Mouse (Mus musculus): ENCODE data around the gene Lst1. TPM values are rescaled to one million over a fixed set of nuclear protein-coding genes. Genes with fewer than 3 reads are reported as not detected.
A peak's percentile ranks its signal among the peaks of the same experiment; 100 is the strongest.

The Lst1 gene
- total and polyA plus RNA-seq, 3 experiments, result 2.9 to 8.5 (median 8.4) TPM

DNA sequence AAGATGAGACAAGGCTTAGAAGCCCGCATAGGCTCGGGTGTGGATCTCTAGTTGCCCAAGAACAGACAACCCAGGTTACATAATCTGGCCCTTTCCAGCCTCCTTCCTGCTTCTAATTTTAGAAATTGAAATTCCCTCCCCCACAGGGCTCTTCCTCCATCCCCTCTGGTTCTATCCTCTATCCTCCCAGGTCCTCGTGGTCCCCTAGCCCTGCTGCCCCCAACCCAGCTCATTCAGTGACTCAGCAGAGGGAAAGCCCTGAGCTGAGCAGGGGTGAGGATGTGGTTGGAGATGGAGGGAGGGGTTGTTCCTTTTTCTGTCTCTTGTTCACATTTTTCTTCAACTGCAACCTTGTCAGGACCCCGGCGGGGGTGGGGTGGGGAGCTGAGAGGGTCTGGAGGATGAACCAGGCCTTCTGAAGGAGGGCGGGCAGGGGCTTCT is 31.4 kb upstream of the Lst1 start (continued):
- TF ChIP-seq CHD1 (IDR thresholded peaks at IDR 0.05; ENCODE audit: low read depth, low read length) (no peak), HCFC1 (IDR thresholded peaks at IDR 0.05; ENCODE audit: low read depth, low read length) (no peak), JUND (conservative IDR thresholded peaks at IDR 0.05; ENCODE audit: low read depth, low read length) (no peak), MAX (IDR thresholded peaks at IDR 0.05; ENCODE audit: low read length) (0 out of 2 replicates have a peak, but pooled peaks have one; percentile 10), JUN (IDR thresholded peaks at IDR 0.05; ENCODE audit: insufficient read depth, low read depth, low read length) (no peak), IRF4 (IDR thresholded peaks at IDR 0.05; ENCODE audit: low read depth, low read length) (no peak; the same call in 1 of the 2 replicates), EP300 (IDR thresholded peaks at IDR 0.05; ENCODE audit: low read length) (no peak), MEF2A (IDR thresholded peaks at IDR 0.05; ENCODE audit: borderline replicate concordance, low read depth, low read length) (peak; percentile 81; the same call in 1 of the 2 replicates), POLR2A (IDR thresholded peaks at IDR 0.05; ENCODE audit: low read depth, low read length) (peak; percentile 3; the same call in 1 of the 2 replicates), GABPA (IDR thresholded peaks at IDR 0.05; ENCODE audit: insufficient replicate concordance, low read depth, low read length) (no peak), UBTF (IDR thresholded peaks at IDR 0.05; ENCODE audit: low read depth, low read length) (0 out of 2 replicates have a peak, but pooled peaks have one; percentile 9), KAT2A (IDR thresholded peaks at IDR 0.05; ENCODE audit: insufficient replicate concordance, low read length) (no peak)

GRCm38 (mm10) chr17:35218516-35219193 is 30.4 kb upstream of the Lst1 start:
- H3K4me3 ChIP-seq (replicated peaks in 1 of 3; ENCODE audit: low read depth in 2 of 3, low read length in 2 of 3, poor library complexity in 1 of 3), result peak overlapping the region in 1 of 3 experiments; percentile 19
- DNase-seq (ENCODE audit: extremely low read depth), result peak; percentile 83
- in situ Hi-C loops (cut with MboI; ENCODE audit: low pct_ligation_motif_present, low pct_unique_long_range_greater_than_20kb, low sequenced_read_pairs), result no loop called here
- no peaks in the 10 kb centered on the region for H3K79me2 ChIP-seq (replicated peaks; ENCODE audit: control insufficient read depth, extremely low read depth, insufficient read depth, poor library complexity, severe bottlenecking)
- H3K9me3 ChIP-seq (replicated peaks; ENCODE audit: low read length), result no peaks in the 10 kb centered on the region
- H3K36me3 ChIP-seq (replicated peaks in 1 of 2; ENCODE audit: control insufficient read depth in 1 of 2, insufficient read depth in 1 of 2, low read length in 1 of 2), result peaks cover 23 to 32% of the 10 kb centered on the region in 2 experiments
- peaks cover 33 to 80% of the 10 kb centered on the region in 2 experiments for H3K4me1 ChIP-seq (ENCODE audit: control insufficient read depth in 1 of 2, insufficient read depth in 2 of 2)
- H3K9ac ChIP-seq (ENCODE audit: insufficient read depth, low read depth), result peak overlapping the region; percentile 41; the same call in 1 of the 2 replicates
- dilution Hi-C loops (cut with MboI; ENCODE audit: extremely low pct_ligation_motif_present, extremely low pct_unique_long_range_greater_than_20kb, low sequenced_read_pairs), result no loop called here
- H3K4me2 ChIP-seq (ENCODE audit: insufficient read depth, low read depth, poor library complexity, severe bottlenecking), result peak overlapping the region; percentile 87
- peak overlapping the region; percentile 92 for H3K27ac ChIP-seq (ENCODE audit: insufficient read depth, low read depth)
- no peaks in the 10 kb centered on the region for H3K27me3 ChIP-seq (replicated peaks)
- peak; percentile 85 for TF ChIP-seq ETS1 (conservative IDR thresholded peaks at IDR 0.05; ENCODE audit: low read depth, low read length)
- TF ChIP-seq TBP (conservative IDR thresholded peaks at IDR 0.05; ENCODE audit: low read depth, low read length), result no peak
- TF ChIP-seq BHLHE40 (IDR thresholded peaks at IDR 0.05; ENCODE audit: low read depth, low read length), result peak; percentile 78
- no peak for TF ChIP-seq PAX5 (IDR thresholded peaks at IDR 0.05; ENCODE audit: low read length)
- no peak for TF ChIP-seq NELFE (IDR thresholded peaks at IDR 0.05; ENCODE audit: low read depth, low read length)
- no peak; the same call in 1 of the 2 replicates for TF ChIP-seq UBTF (IDR thresholded peaks at IDR 0.05; ENCODE audit: low read depth, low read length)
- TF ChIP-seq IRF4 (IDR thresholded peaks at IDR 0.05; ENCODE audit: low read depth, low read length), result peak; percentile 77
- peak; percentile 60 for TF ChIP-seq CHD2 (IDR thresholded peaks at IDR 0.05; ENCODE audit: low read length)
- TF ChIP-seq RCOR1 (conservative IDR thresholded peaks at IDR 0.05; ENCODE audit: low read depth, low read length), result peak; percentile 61; the same call in 1 of the 2 replicates
- TF ChIP-seq MEF2A (IDR thresholded peaks at IDR 0.05; ENCODE audit: borderline replicate concordance, low read depth, low read length), result peak; percentile 79
- peak; percentile 62; the same call in 1 of the 2 replicates for TF ChIP-seq MAFK (IDR thresholded peaks at IDR 0.05; ENCODE audit: insufficient replicate concordance, low read length)
- no peak; the same call in 1 of the 2 replicates for TF ChIP-seq USF1 (IDR thresholded peaks at IDR 0.05; ENCODE audit: low read depth, low read length)
- TF ChIP-seq MAZ (IDR thresholded peaks at IDR 0.05; ENCODE audit: low read depth, low read length), result peak; percentile 37; the same call in 1 of the 2 replicates
- TF ChIP-seq EP300 (IDR thresholded peaks at IDR 0.05; ENCODE audit: low read length), result peak; percentile 56
- no peak for TF ChIP-seq ZC3H11A (IDR thresholded peaks at IDR 0.05; ENCODE audit: low read depth, low read length)
- no peak; the same call in 1 of the 2 replicates for TF ChIP-seq MYC (IDR thresholded peaks at IDR 0.05; ENCODE audit: low read depth, low read length)
- TF ChIP-seq KAT2A (IDR thresholded peaks at IDR 0.05; ENCODE audit: insufficient replicate concordance, low read length), result 0 out of 2 replicates have a peak, but pooled peaks have one; percentile 29
- peak; percentile 43; the same call in 1 of the 2 replicates for TF ChIP-seq MAX (IDR thresholded peaks at IDR 0.05; ENCODE audit: low read length)
- TF ChIP-seq TCF12 (IDR thresholded peaks at IDR 0.05; ENCODE audit: low read depth, low read length), result peak; percentile 64; the same call in 1 of the 2 replicates

Measured in CH12.LX (cell line).